Mouse (Mus musculus) small intestine, adult 2 months (tissue): Measurements from ENCODE around the gene Cpa1.

Source experiments
- CTCF ChIP-seq: fragments of 200-500 bp; IDR thresholded peaks from 2 replicates; pipeline ENCODE4 v1.5.1; 2012; ENCODE audit warnings: low read depth, mild to moderate bottlenecking, control low read depth, inconsistent platforms, low read length, moderate library complexity, mixed read lengths; ENCODE audit not compliant: insufficient replicate concordance, insufficient read length; ENCODE audit errors: extremely low read depth
- POLR2A ChIP-seq: fragments of 200-500 bp; IDR thresholded peaks from 2 replicates; pipeline ENCODE4 v1.6.1; 2012; ENCODE audit warnings: low read depth, mild to moderate bottlenecking, control low read depth, inconsistent platforms, low read length, moderate library complexity

GRCm38 (mm10) chr6:30600033-30600432, 39.0 kb upstream of the Cpa1 start:
- TF ChIP-seq CTCF (no peak), POLR2A (no peak)
